Mouse (Mus musculus) CH12.LX (cell line): Measurements from ENCODE around the gene Stn1.

Experiments
- CTCF ChIP-seq, 2 experiments: IDR thresholded peaks in 1 of 2; conservative IDR thresholded peaks in 1 of 2; 2 replicates each; pipeline ENCODE4 v1.5.1; 2011 to 2012; ENCODE audit warnings: low read depth in 2 of 2, low read length in 2 of 2, improper control_type of control experiment in 1 of 2, inconsistent platforms in 1 of 2, mild to moderate bottlenecking in 1 of 2, moderate library complexity in 1 of 2
- E2F4 ChIP-seq: IDR thresholded peaks from 2 replicates; pipeline ENCODE4 v1.6.1; 2011; ENCODE audit warnings: low read depth, low read length, improper control_type of control experiment; ENCODE audit not compliant: insufficient replicate concordance
- ELF1 ChIP-seq: IDR thresholded peaks from 2 replicates; pipeline ENCODE4 v1.6.1; 2014; ENCODE audit warnings: low read depth, mild to moderate bottlenecking, inconsistent platforms, low read length, improper control_type of control experiment
- ETS1 ChIP-seq: conservative IDR thresholded peaks from 2 replicates; pipeline ENCODE4 v1.6.1; 2012; ENCODE audit warnings: low read depth, mild to moderate bottlenecking, inconsistent platforms, low read length, improper control_type of control experiment, moderate library complexity
- GABPA ChIP-seq: IDR thresholded peaks from 2 replicates; pipeline ENCODE4 v1.6.1; 2012; ENCODE audit warnings: low read depth, low read length, improper control_type of control experiment, inconsistent platforms; ENCODE audit not compliant: insufficient replicate concordance
- HCFC1 ChIP-seq: IDR thresholded peaks from 2 replicates; pipeline ENCODE4 v1.6.1; 2012; ENCODE audit warnings: low read depth, mild to moderate bottlenecking, inconsistent platforms, low read length, improper control_type of control experiment
- IRF4 ChIP-seq: IDR thresholded peaks from 2 replicates; pipeline ENCODE4 v1.6.1; 2014; ENCODE audit warnings: low read depth, mild to moderate bottlenecking, inconsistent platforms, low read length, improper control_type of control experiment
- JUN ChIP-seq: IDR thresholded peaks from 2 replicates; pipeline ENCODE4 v1.6.1; 2011; ENCODE audit warnings: low read depth, mild to moderate bottlenecking, low read length, improper control_type of control experiment, moderate library complexity; ENCODE audit not compliant: insufficient read depth
- MAX ChIP-seq: IDR thresholded peaks from 2 replicates; pipeline ENCODE4 v1.6.1; 2011; ENCODE audit warnings: low read length, improper control_type of control experiment
- MAZ ChIP-seq: IDR thresholded peaks from 2 replicates; pipeline ENCODE4 v1.6.1; 2012; ENCODE audit warnings: low read depth, mild to moderate bottlenecking, inconsistent platforms, low read length, improper control_type of control experiment, moderate library complexity
- NRF1 ChIP-seq: IDR thresholded peaks from 2 replicates; pipeline ENCODE4 v1.6.1; 2014; ENCODE audit warnings: low read depth, mild to moderate bottlenecking, inconsistent platforms, low read length, improper control_type of control experiment, moderate library complexity
- POLR2A ChIP-seq: IDR thresholded peaks from 2 replicates; pipeline ENCODE4 v1.6.1; 2011; ENCODE audit warnings: low read depth, mild to moderate bottlenecking, improper control_type of control experiment, low read length
- ZNF384 ChIP-seq: IDR thresholded peaks from 2 replicates; pipeline ENCODE4 v1.6.1; 2012; ENCODE audit warnings: low read depth, low read length, improper control_type of control experiment, inconsistent platforms

GRCm38 (mm10) chr19:47499841-47500240 lies 37.5 kb downstream of the Stn1 start:
- no peak for TF ChIP-seq JUN
- TF ChIP-seq MAX: no peak
- TF ChIP-seq CTCF (conservative IDR thresholded peaks at IDR 0.05 in 1 of 2, IDR thresholded peaks at IDR 0.05 in 1 of 2; ENCODE audit: low read depth in 2 of 2, low read length in 2 of 2): no peak
- no peak for TF ChIP-seq MAZ
- TF ChIP-seq ZNF384: no peak
- TF ChIP-seq ELF1: no peak
- TF ChIP-seq POLR2A: no peak
- TF ChIP-seq E2F4: no peak
- no peak for TF ChIP-seq HCFC1
- no peak for TF ChIP-seq IRF4
- no peak for TF ChIP-seq NRF1
- no peak for TF ChIP-seq ETS1
- no peak for TF ChIP-seq GABPA
